Mouse (Mus musculus) neural tube, embryonic 14.5 days (tissue): ENCODE data around the gene Afmid. TPM values are rescaled to one million over a fixed set of nuclear protein-coding genes. Genes with fewer than 3 reads are reported as not detected.

Experiments
- ATAC-seq: fragments of 200-750 bp; cut with Nextera tagmentation; 2 replicates; pipeline ENCODE4 v1.8.0; 2017; ENCODE audit warnings: low read depth, mild to moderate bottlenecking, moderate TSS enrichment, moderate library complexity
- H3K27ac ChIP-seq: fragments of 300-500 bp; sonication (generic); 2 replicates; pipeline ENCODE4 v1.5.1; 2014; ENCODE audit warnings: low read depth, mild to moderate bottlenecking, control low read depth, low read length, moderate library complexity, mixed read lengths
- H3K27me3 ChIP-seq: fragments of 300-500 bp; sonication (generic); 2 replicates; pipeline ENCODE4 v1.6.1; 2014; ENCODE audit warnings: low read length; ENCODE audit not compliant: control insufficient read depth, insufficient read depth
- H3K36me3 ChIP-seq: fragments of 300-500 bp; sonication (generic); 2 replicates; pipeline ENCODE4 v1.6.1; 2014; ENCODE audit warnings: low read length, mixed read lengths; ENCODE audit not compliant: control insufficient read depth, insufficient read depth
- H3K4me1 ChIP-seq: fragments of 300-500 bp; sonication (generic); 2 replicates; pipeline ENCODE4 v1.6.1; 2014; ENCODE audit warnings: low read length; ENCODE audit not compliant: control insufficient read depth, insufficient read depth
- H3K4me2 ChIP-seq: fragments of 300-500 bp; sonication (generic); 2 replicates; pipeline ENCODE4 v1.6.1; 2014; ENCODE audit warnings: mild to moderate bottlenecking, low read depth, low read length, control low read depth
- H3K4me3 ChIP-seq: fragments of 300-500 bp; sonication (generic); 2 replicates; pipeline ENCODE4 v1.5.1; 2014; ENCODE audit warnings: low read depth, low read length, control low read depth, mixed read lengths
- H3K9ac ChIP-seq: fragments of 300-500 bp; sonication (generic); replicated peaks from 2 replicates; pipeline ENCODE4 v1.6.1; 2014; ENCODE audit warnings: low read depth, mild to moderate bottlenecking, control low read depth, low read length, mixed read lengths
- H3K9me3 ChIP-seq: fragments of 300-500 bp; sonication (generic); 2 replicates; pipeline ENCODE4 v1.6.1; 2016; ENCODE audit warnings: low read length; ENCODE audit not compliant: control insufficient read depth
- WGBS: fragments of 180-500 bp; shearing (Covaris S2); extraction: QIAGEN DNeasy Blood & Tissue Kit; methylation state at CpG from one replicate; pipeline ENCODE4 v1.1.7; 2014; 5-methylcytosine and 5-hydroxymethylcytosine counted together
- polyA plus RNA-seq: library from polyadenylated mRNA; unstranded; fragments of >200 nt; fragmentation: Nextera tagmentation; extraction: Ambion mirVana; gene quantifications from 2 replicates; pipeline ENCODE4 v1.2.1, GENCODE M21; 2014

Gene Afmid
- 5.0 and 6.9 TPM in 2 replicates for polyA plus RNA-seq

- peaks cover 21% of the 10 kb centered on the region for H3K4me1 ChIP-seq
- peak within 1 kb of the TSS; percentile 67 for H3K4me2 ChIP-seq
- ATAC-seq = peak; percentile 36; the same call in 1 of the 2 replicates
- peak within 1 kb of the TSS; percentile 54 for H3K9ac ChIP-seq
- H3K27ac ChIP-seq = no peak within 1 kb of the TSS
- no peaks in the 10 kb centered on the region for H3K27me3 ChIP-seq
- H3K4me3 ChIP-seq = peak within 1 kb of the TSS; percentile 31
- WGBS = 0% methylated on average over 34 of the region's 34 CpGs
- H3K36me3 ChIP-seq = no peaks in the 10 kb centered on the region
- no peaks in the 10 kb centered on the region for H3K9me3 ChIP-seq
These were observed at the start of gene Afmid, which contains the start of gene Tk1 for GRCm38 (mm10) chr11:117825333-117826101. Gene Afmid (plus strand): TSS chr11:117825924. Gene Tk1 (minus strand): TSS chr11:117826092.

GRCm38 (mm10) chr11:117776085-117776792 lies 49.5 kb upstream of the Afmid start:
- Histone ChIP-seq H3K9me3 (no peaks in the 10 kb centered on the region), H3K27ac (no peak overlapping the region), H3K4me1 (peaks cover 17% of the 10 kb centered on the region), H3K27me3 (no peaks in the 10 kb centered on the region; the same call in 1 of the 2 replicates), H3K9ac (no peak overlapping the region), H3K4me2 (no peak overlapping the region), H3K36me3 (no peaks in the 10 kb centered on the region), H3K4me3 (no peak overlapping the region)
- ATAC-seq = no peak
- 80% methylated on average over 14 of the region's 14 CpGs for WGBS

GRCm38 (mm10) chr11:117777111-117777510 lies 48.6 kb upstream of the Afmid start:
- no peak overlapping the region for H3K4me3 ChIP-seq
- peaks cover 18% of the 10 kb centered on the region for H3K4me1 ChIP-seq
- H3K9me3 ChIP-seq = no peaks in the 10 kb centered on the region
- no peaks in the 10 kb centered on the region; the same call in 1 of the 2 replicates for H3K27me3 ChIP-seq
- no peak for ATAC-seq
- H3K36me3 ChIP-seq = no peaks in the 10 kb centered on the region
- no peak overlapping the region for H3K27ac ChIP-seq
- H3K9ac ChIP-seq = no peak overlapping the region
- 86% methylated on average over 5 of the region's 5 CpGs for WGBS
- H3K4me2 ChIP-seq = no peak overlapping the region

- no peaks in the 10 kb centered on the region for H3K9me3 ChIP-seq
- H3K36me3 ChIP-seq = no peaks in the 10 kb centered on the region
- no peak overlapping the region for H3K27ac ChIP-seq
- H3K4me2 ChIP-seq = no peak overlapping the region
- no peak overlapping the region for H3K9ac ChIP-seq
- no peak overlapping the region for H3K4me3 ChIP-seq
- ATAC-seq = no peak
- no peaks in the 10 kb centered on the region; the same call in 1 of the 2 replicates for H3K27me3 ChIP-seq
- H3K4me1 ChIP-seq = peaks cover 22% of the 10 kb centered on the region
- WGBS = 93% methylated on average over 11 of the region's 11 CpGs
These were observed 47.7 kb upstream of the Afmid start for GRCm38 (mm10) chr11:117778031-117778430.

- peak overlapping the region; percentile 22; the same call in 1 of the 2 replicates for H3K4me2 ChIP-seq
- H3K27ac ChIP-seq = peak overlapping the region; percentile 61
- no peak for ATAC-seq
- no peak overlapping the region for H3K4me3 ChIP-seq
- no peaks in the 10 kb centered on the region for H3K36me3 ChIP-seq
- no peak overlapping the region for H3K9ac ChIP-seq
- H3K9me3 ChIP-seq = no peaks in the 10 kb centered on the region
- whole genome bisulfite sequencing = 46% methylated on average over 12 of the region's 12 CpGs
- H3K27me3 ChIP-seq = no peaks in the 10 kb centered on the region; the same call in 1 of the 2 replicates
- peaks cover 27% of the 10 kb centered on the region for H3K4me1 ChIP-seq
These were observed 46.8 kb upstream of the Afmid start for GRCm38 (mm10) chr11:117778851-117779433.

- Histone ChIP-seq H3K36me3 (no peaks in the 10 kb centered on the region), H3K4me2 (peak overlapping the region; percentile 41), H3K27me3 (no peaks in the 10 kb centered on the region; the same call in 1 of the 2 replicates), H3K9me3 (no peaks in the 10 kb centered on the region), H3K27ac (peak overlapping the region; percentile 61), H3K9ac (peak overlapping the region; percentile 2; the same call in 1 of the 2 replicates), H3K4me1 (peaks cover 27% of the 10 kb centered on the region), H3K4me3 (peak overlapping the region; percentile 24)
- 3% methylated on average over 34 of the region's 38 CpGs for WGBS
- peak; percentile 33; the same call in 1 of the 2 replicates for ATAC-seq
These were observed 46.1 kb upstream of the Afmid start for GRCm38 (mm10) chr11:117779434-117780198.

GRCm38 (mm10) chr11:117780199-117780515 lies 45.6 kb upstream of the Afmid start:
- 2% methylated on average over 16 of the region's 17 CpGs for WGBS
- Histone ChIP-seq H3K36me3 (no peaks in the 10 kb centered on the region), H3K4me1 (peaks cover 27% of the 10 kb centered on the region), H3K27ac (peak overlapping the region; percentile 61), H3K4me3 (peak overlapping the region; percentile 24), H3K9me3 (no peaks in the 10 kb centered on the region), H3K9ac (0 out of 2 replicates have a peak overlapping the region, but pooled peaks have one; percentile 2), H3K4me2 (peak overlapping the region; percentile 41), H3K27me3 (no peaks in the 10 kb centered on the region; the same call in 1 of the 2 replicates)
- ATAC-seq = no peak

- Histone ChIP-seq H3K36me3 (no peaks in the 10 kb centered on the region), H3K27ac (no peak overlapping the region), H3K9ac (0 out of 2 replicates have a peak overlapping the region, but pooled peaks have one; percentile 2), H3K4me3 (peak overlapping the region; percentile 24), H3K4me2 (peak overlapping the region; percentile 41), H3K9me3 (no peaks in the 10 kb centered on the region), H3K27me3 (no peaks in the 10 kb centered on the region; the same call in 1 of the 2 replicates), H3K4me1 (peaks cover 27% of the 10 kb centered on the region)
- WGBS = 3% methylated on average over 19 of the region's 19 CpGs
- ATAC-seq = no peak
These were observed 45.1 kb upstream of the Afmid start for GRCm38 (mm10) chr11:117780582-117781111.
